Mouse (Mus musculus) liver, adult 2 months (tissue): ENCODE data around the gene Tsc2.

Source experiments
- CTCF ChIP-seq: fragments of 200-500 bp; IDR thresholded peaks from 2 replicates; pipeline ENCODE4 v1.5.1; 2011; ENCODE audit warnings: low read depth, low read length, control low read depth
- POLR2A ChIP-seq: fragments of 200-500 bp; IDR thresholded peaks from 2 replicates; pipeline ENCODE4 v1.6.1; 2011; ENCODE audit warnings: low read length, control low read depth; ENCODE audit not compliant: insufficient read depth; ENCODE audit errors: extremely low read depth

DNA sequence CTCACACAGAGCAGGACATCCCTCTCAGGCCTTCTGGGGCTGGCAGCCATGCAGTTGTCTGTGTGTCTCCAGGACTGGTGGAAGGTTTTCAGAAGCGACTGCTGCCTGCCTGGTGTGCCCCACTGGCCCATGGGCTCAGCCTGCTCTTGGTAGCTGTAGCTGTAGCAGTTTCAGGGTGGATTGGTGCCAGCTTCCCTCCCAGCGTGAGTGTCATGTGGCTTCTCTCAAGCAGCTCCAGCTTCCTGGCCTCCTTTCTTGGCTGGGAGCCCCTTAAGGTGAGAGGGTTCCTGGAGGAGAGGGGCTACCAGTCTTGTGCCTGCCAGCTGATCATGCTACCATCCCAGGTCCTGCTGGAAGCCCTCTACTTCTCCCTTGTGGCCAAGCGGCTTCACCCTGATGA lies 41.5 kb downstream of the Tsc2 start:
- TF ChIP-seq POLR2A (no peak), CTCF (no peak)
